Mouse (Mus musculus): ENCODE results near the gene Lamb3. TPM values are rescaled to one million over a fixed set of nuclear protein-coding genes. Genes with fewer than 3 reads are reported as not detected.

Lamb3 gene
- polyA plus RNA-seq, 1 experiment from 2014 or later: 0.29 TPM

DNA sequence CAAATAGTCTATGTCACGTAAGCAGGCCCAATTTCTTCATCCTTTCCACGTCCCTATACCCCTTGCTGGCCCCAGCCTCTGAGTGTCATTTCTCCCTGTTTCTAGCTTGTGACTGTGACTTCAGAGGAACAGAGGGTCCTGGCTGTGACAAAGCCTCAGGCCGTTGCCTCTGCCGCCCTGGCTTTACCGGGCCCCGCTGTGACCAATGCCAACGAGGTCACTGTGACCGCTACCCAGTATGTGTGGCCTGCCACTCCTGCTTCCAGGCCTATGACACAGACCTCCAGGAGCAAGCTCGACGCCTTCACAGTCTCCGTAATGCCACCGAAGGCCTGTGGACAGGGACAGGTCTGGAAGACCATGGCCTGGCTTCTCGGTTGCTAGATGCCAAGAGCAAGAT lies 124.5 kb downstream of the Lamb3 start:
- Histone ChIP-seq H3K4me1 (ENCODE audit: control insufficient read depth, insufficient read depth, low read depth, low read length) (peaks cover 22% of the 10 kb centered on the region), H3K27me3 (replicated peaks; ENCODE audit: control insufficient read depth, insufficient read depth, low read length) (no peaks in the 10 kb centered on the region), H3K4me3 (ENCODE audit: low read length) (no peak overlapping the region), H3K9ac (ENCODE audit: low read depth, low read length) (no peak overlapping the region), H3K27ac (ENCODE audit: low read depth, low read length) (no peak overlapping the region), H3K36me3 (ENCODE audit: control insufficient read depth, insufficient read depth, low read length) (no peaks in the 10 kb centered on the region), H3K4me2 (ENCODE audit: low read length) (no peak overlapping the region), H3K9me3 (ENCODE audit: control insufficient read depth, low read length) (no peaks in the 10 kb centered on the region)
- ATAC-seq: no peak
- WGBS: 88% methylated on average over 13 of the region's 13 CpGs

- 81% methylated on average over 1 of the region's 1 CpGs for WGBS
- Histone ChIP-seq H3K9ac (ENCODE audit: low read depth, low read length) (no peak overlapping the region), H3K4me1 (ENCODE audit: control insufficient read depth, insufficient read depth, low read depth, low read length) (peaks cover 22% of the 10 kb centered on the region), H3K9me3 (ENCODE audit: control insufficient read depth, low read length) (no peaks in the 10 kb centered on the region), H3K36me3 (ENCODE audit: control insufficient read depth, insufficient read depth, low read length) (no peaks in the 10 kb centered on the region), H3K27me3 (replicated peaks; ENCODE audit: control insufficient read depth, insufficient read depth, low read length) (no peaks in the 10 kb centered on the region), H3K4me2 (ENCODE audit: low read length) (no peak overlapping the region), H3K27ac (ENCODE audit: low read depth, low read length) (no peak overlapping the region), H3K4me3 (ENCODE audit: low read length) (no peak overlapping the region)
- ATAC-seq: no peak
Measured at GRCm38 (mm10) chr1:193332671-193333070, 125.2 kb downstream of the Lamb3 start.

GRCm38 (mm10) chr1:193333776-193334175 lies 126.3 kb downstream of the Lamb3 start:
- H3K4me2 ChIP-seq (ENCODE audit: low read length): no peak overlapping the region
- no peaks in the 10 kb centered on the region for H3K36me3 ChIP-seq (ENCODE audit: control insufficient read depth, insufficient read depth, low read length)
- H3K9ac ChIP-seq (ENCODE audit: low read depth, low read length): no peak overlapping the region
- no peak overlapping the region for H3K27ac ChIP-seq (ENCODE audit: low read depth, low read length)
- peaks cover 26% of the 10 kb centered on the region for H3K4me1 ChIP-seq (ENCODE audit: control insufficient read depth, insufficient read depth, low read depth, low read length)
- ATAC-seq: no peak
- no peak overlapping the region for H3K4me3 ChIP-seq (ENCODE audit: low read length)
- WGBS: 88% methylated on average over 3 of the region's 3 CpGs
- no peaks in the 10 kb centered on the region for H3K27me3 ChIP-seq (replicated peaks; ENCODE audit: control insufficient read depth, insufficient read depth, low read length)
- no peaks in the 10 kb centered on the region for H3K9me3 ChIP-seq (ENCODE audit: control insufficient read depth, low read length)

GRCm38 (mm10) chr1:193334546-193334945 lies 127.0 kb downstream of the Lamb3 start:
- ATAC-seq: no peak
- no peak overlapping the region for H3K9ac ChIP-seq (ENCODE audit: low read depth, low read length)
- H3K4me2 ChIP-seq (ENCODE audit: low read length): no peak overlapping the region
- H3K4me3 ChIP-seq (ENCODE audit: low read length): no peak overlapping the region
- H3K4me1 ChIP-seq (ENCODE audit: control insufficient read depth, insufficient read depth, low read depth, low read length): peaks cover 26% of the 10 kb centered on the region
- H3K27ac ChIP-seq (ENCODE audit: low read depth, low read length): no peak overlapping the region
- 67% methylated on average over 6 of the region's 6 CpGs for WGBS
- no peaks in the 10 kb centered on the region for H3K9me3 ChIP-seq (ENCODE audit: control insufficient read depth, low read length)
- no peaks in the 10 kb centered on the region for H3K27me3 ChIP-seq (replicated peaks; ENCODE audit: control insufficient read depth, insufficient read depth, low read length)
- no peaks in the 10 kb centered on the region for H3K36me3 ChIP-seq (ENCODE audit: control insufficient read depth, insufficient read depth, low read length)

- WGBS: 84% methylated on average over 7 of the region's 7 CpGs
- Histone ChIP-seq H3K36me3 (ENCODE audit: control insufficient read depth, insufficient read depth, low read length) (no peaks in the 10 kb centered on the region), H3K4me3 (ENCODE audit: low read length) (no peak overlapping the region)
Measured at GRCm38 (mm10) chr1:193336122-193337017, 128.9 kb downstream of the Lamb3 start.

GRCm38 (mm10) chr1:193337018-193337321 lies 129.5 kb downstream of the Lamb3 start:
- no peak overlapping the region for H3K4me2 ChIP-seq (ENCODE audit: low read length)
- no peaks in the 10 kb centered on the region for H3K36me3 ChIP-seq (ENCODE audit: control insufficient read depth, insufficient read depth, low read length)
- H3K9me3 ChIP-seq (ENCODE audit: control insufficient read depth, low read length): no peaks in the 10 kb centered on the region
- no peaks in the 10 kb centered on the region for H3K27me3 ChIP-seq (replicated peaks; ENCODE audit: control insufficient read depth, insufficient read depth, low read length)
- H3K9ac ChIP-seq (ENCODE audit: low read depth, low read length): no peak overlapping the region
- ATAC-seq: no peak
- no peak overlapping the region for H3K4me3 ChIP-seq (ENCODE audit: low read length)
- WGBS: 88% methylated on average over 9 of the region's 9 CpGs
- H3K4me1 ChIP-seq (ENCODE audit: control insufficient read depth, insufficient read depth, low read depth, low read length): peaks cover 20% of the 10 kb centered on the region
- no peak overlapping the region for H3K27ac ChIP-seq (ENCODE audit: low read depth, low read length)

More at GRCm38 (mm10) chr1:193336122-193337017, 128.9 kb downstream of the Lamb3 start:
- Histone ChIP-seq H3K27me3 (replicated peaks; ENCODE audit: control insufficient read depth, insufficient read depth, low read length) (no peaks in the 10 kb centered on the region), H3K9ac (ENCODE audit: low read depth, low read length) (no peak overlapping the region), H3K9me3 (ENCODE audit: control insufficient read depth, low read length) (no peaks in the 10 kb centered on the region), H3K27ac (ENCODE audit: low read depth, low read length) (no peak overlapping the region), H3K4me1 (ENCODE audit: control insufficient read depth, insufficient read depth, low read depth, low read length) (peaks cover 20% of the 10 kb centered on the region), H3K4me2 (ENCODE audit: low read length) (no peak overlapping the region)
- ATAC-seq: no peak

GRCm38 (mm10) chr1:193337787-193338310 lies 130.3 kb downstream of the Lamb3 start:
- ATAC-seq: peak; percentile 13; the same call in 1 of the 2 replicates
- Histone ChIP-seq H3K36me3 (ENCODE audit: control insufficient read depth, insufficient read depth, low read length) (no peaks in the 10 kb centered on the region), H3K9me3 (ENCODE audit: control insufficient read depth, low read length) (no peaks in the 10 kb centered on the region), H3K4me3 (ENCODE audit: low read length) (no peak overlapping the region), H3K9ac (ENCODE audit: low read depth, low read length) (no peak overlapping the region), H3K27ac (ENCODE audit: low read depth, low read length) (no peak overlapping the region), H3K4me1 (ENCODE audit: control insufficient read depth, insufficient read depth, low read depth, low read length) (peaks cover 20% of the 10 kb centered on the region), H3K27me3 (replicated peaks; ENCODE audit: control insufficient read depth, insufficient read depth, low read length) (no peaks in the 10 kb centered on the region), H3K4me2 (ENCODE audit: low read length) (no peak overlapping the region)
- 49% methylated on average over 4 of the region's 4 CpGs for WGBS

DNA sequence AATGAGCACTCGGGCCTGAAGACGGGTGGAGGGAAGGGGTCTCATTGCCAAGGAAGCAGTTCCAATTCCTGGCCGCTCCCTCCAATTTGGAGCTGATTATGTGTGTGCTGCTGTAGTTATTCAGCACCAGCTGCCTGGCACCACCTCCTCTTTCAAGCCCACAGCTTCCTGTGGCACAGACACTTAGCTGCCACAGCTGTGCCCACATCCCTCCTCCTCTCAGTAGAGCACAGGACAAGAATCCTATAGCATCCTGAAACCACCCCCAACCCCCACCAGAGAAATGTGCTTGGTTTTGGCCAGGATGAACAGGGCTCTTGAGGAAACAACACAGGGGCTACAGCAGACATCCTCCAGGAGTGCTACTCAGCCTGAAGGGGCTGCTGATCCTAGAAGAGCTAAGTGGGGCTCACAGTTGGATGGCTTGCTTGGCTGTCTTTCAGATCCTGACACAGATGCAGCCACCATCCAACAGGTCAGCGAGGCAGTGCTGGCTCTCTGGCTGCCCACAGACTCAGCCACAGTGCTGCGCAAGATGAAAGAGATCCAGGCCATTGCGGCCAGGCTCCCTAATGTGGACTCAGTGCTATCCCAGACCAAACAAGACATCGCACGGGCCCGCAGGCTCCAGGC lies 131.0 kb downstream of the Lamb3 start:
- Histone ChIP-seq H3K9me3 (ENCODE audit: control insufficient read depth, low read length) (no peaks in the 10 kb centered on the region), H3K27me3 (replicated peaks; ENCODE audit: control insufficient read depth, insufficient read depth, low read length) (no peaks in the 10 kb centered on the region), H3K27ac (ENCODE audit: low read depth, low read length) (peak overlapping the region; percentile 26), H3K36me3 (ENCODE audit: control insufficient read depth, insufficient read depth, low read length) (no peaks in the 10 kb centered on the region), H3K9ac (ENCODE audit: low read depth, low read length) (no peak overlapping the region), H3K4me2 (ENCODE audit: low read length) (no peak overlapping the region), H3K4me3 (ENCODE audit: low read length) (no peak overlapping the region), H3K4me1 (ENCODE audit: control insufficient read depth, insufficient read depth, low read depth, low read length) (peaks cover 20% of the 10 kb centered on the region)
- 66% methylated on average over 9 of the region's 9 CpGs for WGBS
- ATAC-seq: peak; percentile 66

DNA sequence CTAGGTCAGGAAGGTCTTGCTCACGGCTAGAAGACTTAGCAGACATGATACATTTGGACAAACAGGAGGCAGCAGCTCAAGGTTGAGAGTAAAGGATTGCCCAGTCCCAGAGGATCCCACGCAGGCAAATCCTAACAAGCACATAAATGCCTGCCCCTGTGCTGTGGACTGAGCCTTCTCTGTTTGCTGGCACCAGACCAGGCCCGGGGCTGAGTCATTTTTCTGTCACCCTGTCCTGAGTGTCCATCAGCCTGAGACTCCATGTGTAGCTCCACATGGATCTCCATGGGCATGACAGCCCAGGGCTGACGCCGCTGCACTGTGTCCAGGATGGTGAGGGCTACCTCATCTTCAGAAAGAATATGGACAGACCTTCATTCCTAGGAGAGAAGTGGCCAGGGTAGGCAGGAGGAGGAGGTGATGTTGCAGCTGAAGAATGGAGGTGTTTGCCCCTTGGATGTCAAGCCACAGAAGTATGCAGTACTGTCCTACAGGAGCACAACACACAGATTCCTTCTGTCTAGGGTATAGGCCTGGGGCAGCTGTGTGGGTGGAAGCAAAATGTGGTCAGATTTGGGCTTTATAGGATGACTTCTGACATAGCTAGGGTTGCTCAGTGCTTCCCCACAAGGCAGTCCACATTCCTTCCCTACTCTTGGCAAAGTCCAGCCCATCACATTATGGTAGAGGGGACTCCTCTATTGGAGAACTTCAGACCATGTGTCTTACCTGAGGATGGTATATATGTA lies 134.9 kb downstream of the Lamb3 start:
- no peak overlapping the region for H3K27ac ChIP-seq (ENCODE audit: low read depth, low read length)
- no peaks in the 10 kb centered on the region for H3K27me3 ChIP-seq (replicated peaks; ENCODE audit: control insufficient read depth, insufficient read depth, low read length)
- H3K36me3 ChIP-seq (ENCODE audit: control insufficient read depth, insufficient read depth, low read length): peaks cover 5% of the 10 kb centered on the region; the same call in 1 of the 2 replicates
- 90% methylated on average over 5 of the region's 5 CpGs for WGBS
- H3K9me3 ChIP-seq (ENCODE audit: control insufficient read depth, low read length): no peaks in the 10 kb centered on the region
- no peak for ATAC-seq
- peaks cover 4% of the 10 kb centered on the region for H3K4me1 ChIP-seq (ENCODE audit: control insufficient read depth, insufficient read depth, low read depth, low read length)
- H3K9ac ChIP-seq (ENCODE audit: low read depth, low read length): no peak overlapping the region
- H3K4me2 ChIP-seq (ENCODE audit: low read length): no peak overlapping the region
- H3K4me3 ChIP-seq (ENCODE audit: low read length): no peak overlapping the region

Data from hindbrain, embryonic 16.5 days (tissue).